Mouse (Mus musculus): ENCODE results near the gene Rps15.

Rps15 gene

DNA sequence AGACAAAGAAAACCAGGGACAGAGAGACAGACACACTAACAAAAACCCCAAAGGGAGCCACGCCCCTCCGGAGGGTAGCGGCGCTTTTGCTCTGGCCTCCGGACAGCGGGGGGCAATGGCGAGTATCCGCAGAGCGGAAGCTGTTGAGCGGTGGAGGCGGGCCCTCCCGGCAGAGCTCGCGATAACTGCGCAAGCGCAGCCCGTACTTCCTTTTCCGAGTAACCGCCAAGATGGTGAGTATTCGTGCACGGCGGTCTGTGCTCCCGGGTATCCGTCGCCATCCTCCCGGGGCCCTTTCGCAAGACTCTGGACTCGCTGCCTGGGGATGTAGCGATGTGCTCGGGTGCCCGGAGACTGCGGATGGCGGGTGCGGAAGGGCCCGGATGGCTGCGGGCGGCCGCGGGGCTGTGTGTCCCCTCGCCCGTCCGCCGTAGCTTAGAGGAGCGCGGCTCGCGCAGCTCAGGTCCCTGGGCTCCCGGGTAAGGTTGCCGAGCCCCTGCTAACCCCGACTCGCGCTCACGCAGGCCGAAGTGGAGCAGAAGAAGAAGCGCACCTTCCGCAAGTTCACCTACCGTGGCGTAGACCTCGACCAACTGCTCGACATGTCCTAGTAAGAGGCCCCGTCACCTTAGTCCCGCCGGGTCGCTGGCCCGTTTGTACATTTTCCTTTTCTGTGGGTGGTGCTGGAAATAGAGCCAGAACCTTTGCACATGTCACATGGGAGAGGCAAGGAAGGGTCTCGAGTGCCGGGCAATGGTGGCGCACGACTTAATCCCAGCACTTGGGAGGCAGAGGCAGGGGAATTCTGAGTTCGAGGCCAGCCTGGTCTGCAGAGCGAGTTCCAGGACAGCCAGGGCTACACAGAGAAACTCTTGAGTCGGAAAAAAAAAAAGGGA lies at the start of gene Rps15:
TSS of gene Rps15 (plus strand) at position 203 of the 896 bp plus-strand sequence.
- in situ Hi-C loops (cut with MboI, MseI): no loop called here

DNA sequence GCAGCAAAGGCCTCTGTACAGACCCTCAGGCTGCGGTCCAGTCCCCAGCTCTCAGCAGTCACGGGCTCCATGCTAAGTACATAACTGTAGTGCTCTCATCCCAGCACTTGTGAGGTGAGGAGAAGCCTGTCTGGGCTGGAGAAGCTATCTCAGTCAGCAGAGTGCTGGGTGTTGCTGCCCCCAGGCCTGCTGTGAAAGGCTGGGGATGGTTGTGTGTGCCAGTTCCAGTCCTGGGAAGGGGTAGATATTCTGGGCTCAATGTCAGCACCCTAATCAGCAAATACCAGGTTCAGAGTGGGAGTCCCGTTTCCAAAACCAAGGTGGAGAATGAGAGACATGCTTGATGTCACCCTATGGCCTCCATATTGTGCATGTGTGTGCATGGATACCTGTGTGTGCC lies 49.6 kb upstream of the Rps15 start:
- in situ Hi-C loops (cut with MboI, MseI): no loop called here

DNA sequence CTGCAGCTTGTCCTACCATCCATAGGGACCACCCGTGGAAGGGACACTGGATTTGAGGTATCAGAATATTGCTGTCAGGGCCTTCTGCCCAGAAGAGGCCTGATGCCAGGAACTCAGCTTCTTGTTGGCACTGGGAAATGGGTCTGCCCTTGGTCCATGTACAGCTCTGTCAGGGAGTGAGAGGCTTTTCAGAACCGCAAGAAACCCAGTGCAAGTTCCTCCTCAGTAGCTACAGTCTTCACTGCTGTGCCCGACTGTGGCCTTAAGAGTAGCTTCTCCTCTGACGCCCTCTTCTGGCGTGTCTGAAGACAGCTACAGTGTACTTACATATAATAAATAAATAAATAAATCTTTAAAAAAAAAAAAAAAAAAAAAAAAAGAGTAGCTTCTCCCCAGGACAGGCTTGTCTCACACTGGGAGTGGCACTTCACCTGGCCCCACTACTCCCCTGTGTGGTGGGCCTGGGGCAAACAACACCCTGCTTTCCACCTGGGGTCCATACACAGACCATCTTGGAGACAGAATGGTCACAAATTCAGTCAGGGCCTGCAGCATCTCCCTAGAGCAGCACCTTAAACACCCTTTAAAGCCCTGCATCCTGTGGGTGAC lies 47.4 kb upstream of the Rps15 start:
- in situ Hi-C loops (cut with MboI, MseI): loop anchor here (5.0 kb wide), 1 partner anchor 68 kb away; the partner anchor contains the start of gene Efna2 (in 2 of the 2)

DNA sequence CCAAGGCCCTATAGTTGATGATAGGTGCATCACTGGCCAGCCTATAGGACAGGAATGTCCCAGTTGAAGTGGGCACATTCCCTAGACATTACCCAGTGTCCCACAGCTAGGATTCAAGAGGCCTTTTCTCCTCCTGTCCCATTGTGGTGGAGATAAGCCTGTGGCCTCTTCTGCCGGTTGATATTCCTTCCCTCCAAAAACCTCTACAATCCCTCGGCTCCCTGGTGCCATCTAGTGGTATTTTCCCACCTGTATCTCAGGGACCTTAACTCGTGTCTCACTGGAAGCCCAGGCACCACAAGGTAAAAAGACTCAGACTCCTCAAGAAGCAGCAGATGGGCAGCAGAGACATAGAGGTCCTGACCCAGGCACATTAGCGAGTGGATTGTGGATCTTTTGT lies 46.7 kb upstream of the Rps15 start:
- in situ Hi-C loops (cut with MboI, MseI): loop anchor here (5.0 kb wide), 1 partner anchor 68 kb away; the partner anchor contains the start of gene Efna2 (in 2 of the 2)

DNA sequence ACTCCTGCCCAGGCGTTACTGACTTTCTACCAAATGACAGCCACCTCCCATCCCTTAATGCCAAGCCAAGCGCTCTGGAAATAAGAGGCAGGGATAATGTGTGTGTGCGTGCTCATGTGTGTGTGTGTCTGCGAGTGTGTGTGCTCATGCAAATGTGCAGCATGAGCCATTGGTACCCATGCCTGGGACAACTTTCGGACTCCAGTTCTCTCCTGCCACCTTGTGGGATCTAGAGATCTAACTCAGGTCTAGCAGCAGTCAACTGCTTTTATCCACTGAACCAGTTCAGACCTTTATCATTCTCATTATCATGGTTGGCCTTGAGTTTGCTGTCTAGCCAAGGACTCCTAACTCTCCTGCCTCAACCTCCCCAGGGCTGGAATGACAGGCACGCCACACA lies 44.4 kb upstream of the Rps15 start:
- in situ Hi-C loops (cut with MboI, MseI): loop anchor here (5.0 kb wide), 1 partner anchor 71 kb away; the partner anchor contains the start of gene Efna2 (in 2 of the 2)

DNA sequence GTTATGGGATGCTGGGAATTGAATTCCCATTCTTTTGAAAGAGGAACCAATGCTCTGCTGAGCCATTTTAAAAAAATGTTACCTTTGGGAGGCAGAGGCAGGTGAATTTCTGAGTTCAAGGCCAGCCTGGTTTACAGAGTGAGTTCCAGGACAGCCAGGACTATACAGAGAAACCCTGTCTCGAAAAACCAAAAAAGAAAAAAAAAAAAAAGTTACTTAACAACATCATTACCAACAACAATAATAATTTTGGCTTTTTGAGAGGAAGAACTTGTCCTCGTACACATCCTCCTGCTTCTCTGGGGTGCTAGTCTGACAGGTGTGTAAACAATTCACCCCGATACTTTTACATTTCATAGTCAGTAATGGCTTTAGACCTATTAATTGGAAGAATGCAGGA lies 43.8 kb upstream of the Rps15 start:
- in situ Hi-C loops (cut with MboI, MseI): loop anchor here (5.0 kb wide), 1 partner anchor 71 kb away; the partner anchor contains the start of gene Efna2 (in 2 of the 2)

DNA sequence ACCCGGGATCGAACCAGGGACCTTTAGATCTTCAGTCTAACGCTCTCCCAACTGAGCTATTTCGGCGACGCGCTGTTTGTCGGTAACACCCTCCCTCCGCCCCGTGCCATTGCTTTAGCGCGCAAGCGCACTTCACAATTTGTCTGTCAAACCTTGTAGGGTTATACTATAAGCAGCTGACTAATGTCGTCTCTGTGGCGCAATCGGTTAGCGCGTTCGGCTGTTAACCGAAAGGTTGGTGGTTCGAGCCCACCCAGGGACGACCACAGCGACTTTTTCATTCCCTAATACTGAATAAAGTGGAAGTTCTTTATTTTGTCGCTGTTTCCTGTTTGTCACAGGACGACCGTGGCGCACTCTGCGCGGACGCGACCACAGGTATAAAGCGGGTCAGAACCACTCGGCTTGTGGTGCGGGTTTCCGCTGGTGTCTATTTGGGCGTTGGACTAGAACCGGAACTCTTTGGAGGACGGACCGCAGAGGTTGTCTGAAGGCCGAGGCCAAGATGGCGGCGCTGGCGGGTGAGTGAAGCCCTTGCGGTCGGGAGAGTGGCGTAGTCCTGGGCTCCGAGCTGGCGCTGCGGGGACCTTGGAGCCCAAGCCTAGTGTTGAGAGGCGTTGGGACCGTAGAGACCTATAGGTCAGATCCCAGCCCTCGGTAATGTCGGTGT lies 43.1 kb upstream of the Rps15 start, which contains the start of gene Ndufs7:
TSS of gene Ndufs7 (plus strand) at position 151 of the 670 bp plus-strand sequence.
- in situ Hi-C loops (cut with MboI, MseI): loop anchor here (5.0 kb wide), 1 partner anchor 72 kb away; the partner anchor contains the start of gene Efna2 (in 2 of the 2)

DNA sequence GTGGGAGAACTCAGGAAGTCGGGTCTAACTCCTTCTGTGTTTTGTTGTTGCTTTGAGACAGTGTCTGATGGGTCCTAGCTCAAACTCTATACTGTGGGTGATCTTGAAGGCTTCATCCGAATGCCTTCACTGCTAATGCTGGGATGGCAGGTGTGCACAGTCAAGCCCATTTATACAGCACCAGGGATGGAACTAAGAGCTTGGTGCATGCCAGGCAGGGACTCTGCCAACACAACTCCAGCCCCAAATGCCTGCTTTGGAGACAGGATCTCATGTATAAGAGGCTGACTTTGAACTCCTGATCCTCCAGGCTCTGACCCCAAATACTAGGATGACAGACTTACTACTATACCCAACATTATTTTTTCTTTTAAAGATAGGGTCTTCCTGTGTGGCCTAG lies 42.2 kb upstream of the Rps15 start:
- in situ Hi-C loops (cut with MboI, MseI): no loop called here

DNA sequence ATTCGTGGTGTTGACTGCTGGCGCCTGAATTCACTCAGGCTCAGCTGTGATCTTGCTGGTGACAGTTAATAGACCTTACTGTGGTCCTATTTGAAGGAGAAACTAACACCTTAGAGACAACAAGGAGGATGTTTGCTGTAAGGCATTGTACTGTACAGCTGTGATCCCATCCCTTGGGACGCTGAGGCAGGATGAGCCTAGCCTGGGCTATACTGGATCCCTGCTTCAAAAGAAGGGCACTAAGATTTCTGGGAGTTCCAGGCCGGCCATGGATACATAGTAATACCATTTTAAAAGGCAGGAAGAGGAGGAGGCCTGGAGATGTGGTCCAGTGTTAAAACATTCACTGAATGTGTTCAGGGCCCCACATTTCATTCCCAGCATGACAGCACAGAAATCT lies 41.7 kb upstream of the Rps15 start:
- in situ Hi-C loops (cut with MboI, MseI): no loop called here

DNA sequence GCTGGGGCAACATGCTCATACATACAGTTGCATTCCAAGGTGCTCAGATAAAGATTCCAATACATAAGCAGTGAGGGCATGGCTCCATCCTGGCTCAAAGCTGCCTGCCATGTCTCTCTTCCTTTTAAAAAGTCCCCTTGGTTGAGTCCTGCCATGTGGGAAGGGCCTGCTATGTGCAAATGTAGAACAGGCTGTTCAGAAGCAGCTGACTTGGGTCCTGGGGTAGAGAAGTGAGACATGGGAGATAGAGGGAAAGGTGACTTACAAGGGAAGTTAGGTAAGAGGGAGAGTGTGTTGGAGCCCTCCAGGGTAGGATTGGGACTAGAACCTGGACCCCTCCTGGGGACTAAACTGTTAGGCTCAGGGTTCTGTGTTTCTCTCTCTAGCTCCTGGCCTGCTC lies 40.2 kb upstream of the Rps15 start:
- in situ Hi-C loops (cut with MboI, MseI): no loop called here

DNA sequence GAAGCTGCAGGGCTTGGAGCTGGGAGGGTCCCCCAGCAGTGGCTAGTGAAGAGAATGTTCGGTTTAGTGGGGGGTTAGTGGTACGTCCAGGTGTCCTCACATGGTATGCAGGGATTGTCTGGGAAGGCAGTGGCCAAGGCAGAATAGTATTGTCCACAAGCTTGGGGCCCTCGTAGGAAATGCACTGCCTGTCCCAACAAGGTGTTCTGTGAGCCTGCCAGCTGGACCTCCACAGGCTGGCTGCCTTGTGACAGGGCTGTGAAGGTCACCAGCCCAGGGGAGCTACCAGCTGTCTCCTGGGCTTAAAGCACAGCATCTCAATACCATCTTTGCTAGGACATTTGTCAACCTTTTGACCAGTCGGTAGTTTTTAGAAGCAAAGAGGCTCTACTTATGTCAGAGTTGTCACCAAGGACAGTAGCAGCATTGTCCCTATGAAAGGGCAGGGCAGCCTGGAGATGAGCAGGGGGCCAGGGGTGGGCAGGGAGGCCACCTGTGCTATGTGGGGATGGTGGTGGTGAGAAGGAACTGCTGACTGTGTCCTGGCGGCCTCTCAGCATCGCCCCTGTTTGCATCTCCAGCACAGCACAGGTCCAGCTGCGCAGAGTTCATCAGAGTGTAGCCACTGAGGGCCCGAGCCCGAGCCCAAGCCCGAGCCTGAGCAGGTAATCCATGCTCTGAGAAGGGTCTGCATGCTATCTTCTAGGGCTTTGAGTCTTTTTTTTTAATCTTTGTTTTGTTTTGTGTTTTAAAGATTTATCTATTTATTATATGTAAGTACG lies 39.6 kb upstream of the Rps15 start:
- in situ Hi-C loops (cut with MboI, MseI): no loop called here

DNA sequence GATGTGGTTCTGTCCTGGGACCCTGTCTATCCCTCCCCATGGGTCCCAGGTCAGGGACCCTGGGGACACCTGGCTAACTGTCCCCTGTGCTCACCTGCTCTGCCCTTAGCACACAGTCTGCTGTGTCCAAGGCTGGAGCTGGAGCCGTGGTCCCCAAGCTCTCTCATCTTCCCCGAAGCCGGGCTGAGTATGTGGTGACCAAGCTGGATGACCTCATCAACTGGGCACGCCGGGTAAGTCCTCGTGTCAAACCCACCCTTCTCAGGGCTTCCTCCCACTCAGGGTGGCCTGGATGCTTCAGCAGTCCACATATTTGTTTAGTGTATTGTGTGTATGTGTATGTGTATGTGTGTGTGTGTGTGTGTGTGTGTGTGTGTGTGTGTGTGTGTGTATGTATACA lies 38.7 kb upstream of the Rps15 start:
- in situ Hi-C loops (cut with MboI, MseI): no loop called here

DNA sequence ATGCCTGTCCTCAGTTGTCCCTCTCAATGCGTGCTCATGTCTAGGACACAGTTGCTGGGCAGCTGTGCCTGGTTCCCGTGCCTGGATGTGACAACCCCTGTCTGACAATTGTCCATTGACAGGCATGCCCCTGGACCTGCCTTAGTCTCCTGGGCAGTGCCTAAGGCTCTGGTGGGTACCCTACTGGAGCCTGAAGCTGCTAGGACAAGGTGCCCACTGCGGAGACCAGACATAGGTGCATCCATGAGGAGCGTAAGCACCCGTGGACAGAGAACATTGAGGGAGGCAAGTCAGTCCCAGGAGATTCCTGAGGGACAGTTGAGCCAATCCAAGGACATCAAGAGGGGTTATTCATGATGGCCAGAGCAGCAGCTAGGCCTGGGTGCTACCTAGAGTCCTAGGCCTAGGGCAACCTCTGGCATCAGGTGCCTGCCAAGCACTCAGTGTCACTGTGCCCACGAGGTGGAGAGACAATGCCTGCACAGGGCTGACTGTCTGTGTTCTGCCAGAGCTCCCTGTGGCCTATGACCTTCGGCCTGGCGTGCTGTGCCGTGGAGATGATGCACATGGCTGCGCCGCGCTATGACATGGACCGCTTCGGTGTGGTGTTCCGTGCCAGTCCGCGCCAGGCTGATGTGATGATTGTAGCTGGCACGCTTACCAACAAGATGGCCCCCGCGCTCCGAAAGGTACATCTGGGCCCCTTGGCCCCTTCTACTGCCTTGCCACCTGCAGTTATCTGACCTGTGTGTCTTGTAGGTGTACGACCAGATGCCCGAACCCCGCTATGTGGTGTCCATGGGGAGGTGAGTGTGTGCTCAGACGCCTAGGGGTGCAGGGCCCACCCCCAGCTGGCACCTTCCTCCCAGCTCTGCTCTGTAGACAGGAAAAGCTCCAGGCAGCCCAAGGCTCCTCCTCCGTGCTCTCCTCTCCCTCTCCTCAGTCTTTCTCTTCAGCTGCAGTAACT lies 37.6 kb upstream of the Rps15 start:
- in situ Hi-C loops (cut with MboI, MseI): no loop called here

DNA sequence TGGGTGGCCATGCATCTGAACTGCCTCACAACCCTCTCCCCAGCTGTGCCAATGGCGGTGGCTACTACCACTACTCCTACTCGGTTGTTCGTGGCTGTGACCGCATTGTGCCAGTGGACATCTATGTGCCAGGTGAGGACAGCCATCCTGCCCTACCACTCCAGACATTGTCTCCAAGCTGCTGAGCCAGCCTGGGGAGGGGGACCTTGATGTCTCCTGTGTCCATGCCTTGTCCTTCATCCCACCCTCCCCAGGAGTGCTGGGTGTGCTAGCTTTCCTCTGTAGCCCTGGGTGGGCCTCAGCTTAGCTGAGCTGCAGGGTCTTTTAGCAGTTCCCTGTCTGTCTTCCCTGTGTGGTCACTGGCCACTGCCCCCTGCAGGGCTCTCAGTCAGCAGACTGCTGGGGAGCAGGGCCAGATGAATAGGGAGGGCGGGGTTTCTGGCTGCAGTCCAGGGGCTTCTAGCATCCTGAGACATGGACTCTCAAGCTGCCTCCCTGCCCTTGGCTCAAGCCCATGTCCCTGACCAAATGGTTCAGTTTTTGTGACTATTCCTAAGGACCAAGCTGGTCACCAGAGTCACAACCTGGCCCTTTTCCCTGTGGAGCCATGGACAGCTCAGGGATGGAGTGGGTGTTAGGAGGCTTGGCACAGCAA lies 36.2 kb upstream of the Rps15 start:
- in situ Hi-C loops (cut with MboI, MseI): no loop called here

DNA sequence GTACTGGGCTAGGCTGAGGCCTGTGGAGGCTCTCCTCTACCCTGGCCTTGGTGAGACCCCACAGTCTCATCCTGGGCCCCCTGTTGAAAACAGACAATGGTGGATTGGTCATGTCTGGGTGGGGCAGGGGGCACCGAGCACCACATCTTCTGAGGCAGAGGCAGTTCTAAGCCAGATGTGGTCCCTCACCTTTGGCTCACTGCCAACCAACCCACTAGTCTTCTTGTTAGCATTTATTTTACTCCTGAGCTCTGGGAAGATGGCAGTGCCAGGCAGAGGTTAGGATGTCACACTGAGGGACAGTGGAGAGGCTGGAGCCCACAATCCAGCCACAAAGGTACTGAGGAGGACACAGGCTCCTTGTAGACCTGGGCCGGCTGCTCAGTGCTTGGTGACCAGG lies 34.3 kb upstream of the Rps15 start:
- in situ Hi-C loops (cut with MboI, MseI): no loop called here

DNA sequence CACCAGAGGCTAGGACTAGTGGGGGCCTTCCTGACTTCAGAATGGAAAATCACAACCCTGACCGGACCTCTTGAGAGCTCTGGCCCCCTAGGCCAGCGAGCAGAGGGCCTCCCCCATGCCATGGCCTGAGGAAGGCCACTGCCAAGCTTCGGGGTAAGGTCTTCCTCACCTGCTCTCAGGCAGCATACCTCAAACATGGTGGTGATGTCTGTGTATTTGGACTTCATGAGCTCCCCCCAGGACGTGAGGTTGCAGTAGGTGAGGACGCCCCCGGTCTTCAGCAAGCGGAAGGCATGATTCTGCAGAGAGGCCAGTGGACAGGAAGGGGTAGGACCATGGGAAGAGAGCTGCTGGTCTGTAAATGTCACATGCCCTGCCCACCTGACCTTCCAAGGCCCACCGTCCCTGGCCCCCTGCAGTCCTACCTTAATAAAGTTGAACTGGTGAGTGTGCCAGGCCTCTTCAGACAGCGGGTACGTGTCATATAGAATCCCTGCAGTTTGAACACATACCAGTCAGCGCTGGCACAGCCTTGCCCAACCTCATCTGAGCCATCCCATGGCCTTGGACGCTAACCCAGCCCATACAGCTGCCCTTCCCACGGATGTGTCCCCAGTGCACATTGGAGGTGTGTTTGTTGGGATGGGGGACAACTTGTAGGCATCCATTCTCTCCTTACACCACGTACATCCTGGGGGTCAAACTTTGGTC lies 33.3 kb upstream of the Rps15 start:
- in situ Hi-C loops (cut with MboI, MseI): no loop called here

DNA sequence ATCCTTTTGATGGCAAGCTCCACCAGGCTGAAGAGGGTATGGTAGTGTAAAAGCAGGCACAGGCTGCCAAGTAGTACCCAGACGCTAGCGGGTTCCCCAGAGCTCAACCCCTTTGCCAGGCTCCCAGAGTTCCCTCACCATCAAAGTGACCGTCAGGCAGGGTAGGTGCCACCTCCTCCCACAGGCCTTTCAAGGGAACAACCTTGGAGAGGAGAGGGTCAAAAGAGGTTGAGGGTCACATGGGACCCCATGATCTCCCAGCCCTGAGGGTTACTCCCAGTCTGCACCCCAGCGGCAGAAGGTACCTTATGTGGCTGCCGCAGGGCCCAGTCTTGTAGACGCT lies 32.8 kb upstream of the Rps15 start:
- in situ Hi-C loops (cut with MboI, MseI): no loop called here

DNA sequence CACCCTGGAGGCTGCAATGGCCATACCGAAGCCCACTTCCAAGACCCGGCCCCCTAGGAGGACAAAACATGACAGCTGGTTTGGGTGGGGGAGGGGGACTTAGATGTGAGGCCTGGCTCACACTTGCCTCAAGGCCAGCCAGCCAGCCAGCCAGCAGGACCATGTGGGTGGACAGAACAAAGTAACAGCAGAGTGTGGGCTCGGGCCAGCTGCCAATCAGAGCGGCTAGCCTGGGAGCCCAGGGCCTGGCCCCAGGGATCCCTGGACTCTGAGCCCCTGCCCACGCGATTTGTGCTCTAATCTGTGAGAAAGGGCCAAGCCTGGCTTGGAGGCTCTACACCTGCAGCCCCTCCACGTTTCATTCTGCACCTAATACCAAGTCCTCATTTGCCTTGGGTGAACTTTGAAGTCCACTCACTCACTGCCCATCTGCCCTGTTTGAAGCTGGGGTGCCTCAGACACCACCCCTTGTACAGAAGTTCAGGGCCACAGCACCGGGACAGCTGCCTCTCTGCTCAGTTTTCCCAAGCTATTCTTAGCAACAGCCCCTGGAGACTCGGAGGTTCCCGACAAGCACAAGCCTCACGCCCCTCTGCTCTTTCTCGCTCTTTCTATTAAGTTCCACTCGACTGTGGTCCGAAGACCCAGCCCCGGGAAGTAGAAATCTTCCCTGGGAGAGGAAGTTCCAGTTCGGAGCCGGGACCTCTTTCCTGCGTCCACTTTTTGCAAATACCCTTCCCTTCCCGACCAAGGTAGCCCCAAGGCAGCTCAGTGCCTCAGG lies 32.2 kb upstream of the Rps15 start:
- in situ Hi-C loops (cut with MboI, MseI): no loop called here
